Mouse (Mus musculus) layer of hippocampus, adult 9-10 months (tissue): ENCODE results near the gene Gm29609.

Experiments used
- DNase-seq: peaks from one replicate; pipeline ENCODE4 v3.0.0; 2022; ENCODE audit warnings: low spot score

Gene Gm29609

DNA sequence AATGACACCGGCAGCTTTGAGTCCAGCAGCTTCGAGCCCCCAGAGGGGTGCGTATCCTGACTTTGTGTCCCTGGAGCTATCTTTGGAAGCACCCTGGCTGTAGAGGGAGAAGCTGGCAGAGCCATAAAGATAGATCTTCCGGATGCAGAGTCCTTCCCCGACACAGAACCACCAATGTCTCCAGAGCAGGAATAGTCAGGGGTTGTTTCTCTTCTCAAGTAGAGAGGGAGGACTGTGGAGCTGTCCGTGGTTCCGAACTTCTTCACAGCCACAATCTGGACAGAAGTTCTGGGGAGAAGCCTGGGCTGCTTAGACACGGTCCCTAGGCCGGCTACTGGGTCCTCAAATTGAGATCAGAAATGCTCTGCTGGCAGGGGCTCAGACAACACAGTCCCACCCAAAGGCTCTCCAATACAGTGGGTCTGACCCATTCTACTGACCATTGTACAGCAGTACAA is 40.7 kb downstream of the Gm29609 start:
- DNase-seq = no peak

DNA sequence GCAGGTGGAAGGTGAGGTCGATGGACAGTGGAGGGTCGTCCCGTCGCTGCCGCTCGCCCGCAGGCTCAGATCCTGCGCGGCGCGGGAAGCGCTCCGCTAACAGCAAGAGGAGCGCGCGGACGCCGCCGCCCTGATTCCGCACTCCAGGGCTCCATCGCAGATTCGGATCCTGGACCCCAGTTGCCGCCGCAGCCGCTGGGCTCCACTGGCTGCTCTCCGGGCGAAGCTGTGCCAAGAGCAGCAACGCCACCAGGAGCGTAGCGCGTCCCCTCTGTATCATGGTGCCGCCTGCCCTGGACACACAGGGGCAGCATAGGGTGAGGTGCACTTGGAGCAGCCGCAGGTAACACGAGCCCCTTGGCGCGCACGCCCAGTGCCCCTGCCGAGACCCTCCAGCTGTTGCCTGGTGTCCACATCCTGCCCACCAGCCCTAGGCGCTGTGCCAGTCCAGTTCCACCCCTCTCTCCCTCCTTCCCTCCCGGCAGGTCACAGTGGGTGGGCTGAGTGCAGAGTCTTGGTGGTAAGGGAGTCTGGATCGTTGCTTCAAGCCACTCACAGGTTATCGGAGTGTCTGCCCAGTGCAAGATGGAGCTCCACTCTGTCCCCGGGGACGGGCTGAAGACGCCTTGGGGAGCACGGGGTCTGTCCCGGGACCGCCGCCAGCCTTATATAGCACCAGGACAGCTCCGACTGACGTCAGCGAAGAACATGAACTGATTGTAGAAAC is 41.3 kb downstream of the Gm29609 start, which contains the start of gene Ucn:
TSS of gene Ucn (minus strand) at position 589 of the 727 bp plus-strand sequence.
- DNase-seq = no peak

DNA sequence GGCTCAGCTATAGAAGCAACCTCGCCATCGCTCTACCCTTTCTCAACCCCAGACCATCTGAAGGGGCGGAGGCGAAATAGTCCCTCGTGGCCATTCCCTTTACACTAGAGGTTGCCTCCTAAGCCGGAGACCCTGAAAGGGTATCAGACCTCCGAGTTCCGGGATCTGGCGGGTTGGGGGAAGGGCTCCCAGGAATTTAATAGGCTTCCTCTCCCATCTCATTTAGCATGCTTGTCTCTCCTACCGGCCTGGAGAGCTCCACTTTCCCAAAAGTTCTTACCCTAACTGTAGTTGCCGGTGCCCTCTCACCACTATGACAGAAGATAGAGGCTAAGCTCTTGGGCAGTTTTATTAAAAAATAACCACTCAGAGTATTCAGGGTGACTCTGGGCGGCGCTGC is 42.1 kb downstream of the Gm29609 start:
- DNase-seq = no peak

DNA sequence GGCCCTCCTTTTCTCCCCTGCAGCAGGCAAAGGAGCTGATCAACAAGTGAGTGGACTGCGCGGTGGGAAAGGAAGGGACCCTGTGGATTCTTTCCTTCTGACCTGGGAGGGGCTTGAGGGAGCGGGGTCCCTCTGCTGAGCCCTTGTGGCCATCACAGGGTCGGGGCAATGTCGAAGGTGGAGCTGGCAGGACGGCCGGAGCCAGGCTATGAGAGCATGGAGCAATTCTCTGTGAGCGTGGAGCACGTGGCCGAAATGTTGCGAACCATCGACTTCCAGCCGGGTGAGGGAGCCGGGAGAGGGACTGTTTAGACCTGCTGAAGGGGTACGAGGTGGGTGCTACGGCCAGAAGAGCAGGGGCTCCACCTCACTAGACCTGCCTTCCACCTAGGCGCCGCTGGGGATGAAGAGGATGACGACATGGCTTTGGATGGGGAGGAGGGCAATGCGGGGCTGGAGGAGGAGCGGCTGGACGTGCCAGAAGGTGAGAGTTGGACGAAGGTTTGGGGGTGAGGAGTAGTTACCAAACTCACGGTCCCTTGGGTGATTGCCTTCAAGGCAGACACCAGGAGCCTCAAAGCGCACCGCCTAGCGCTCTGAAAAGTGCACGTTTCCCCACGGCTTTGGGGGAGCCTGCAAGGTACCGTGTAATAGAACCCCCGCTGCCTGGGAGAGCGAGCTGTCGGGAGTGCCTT is 42.8 kb downstream of the Gm29609 start:
- no peak for DNase-seq

DNA sequence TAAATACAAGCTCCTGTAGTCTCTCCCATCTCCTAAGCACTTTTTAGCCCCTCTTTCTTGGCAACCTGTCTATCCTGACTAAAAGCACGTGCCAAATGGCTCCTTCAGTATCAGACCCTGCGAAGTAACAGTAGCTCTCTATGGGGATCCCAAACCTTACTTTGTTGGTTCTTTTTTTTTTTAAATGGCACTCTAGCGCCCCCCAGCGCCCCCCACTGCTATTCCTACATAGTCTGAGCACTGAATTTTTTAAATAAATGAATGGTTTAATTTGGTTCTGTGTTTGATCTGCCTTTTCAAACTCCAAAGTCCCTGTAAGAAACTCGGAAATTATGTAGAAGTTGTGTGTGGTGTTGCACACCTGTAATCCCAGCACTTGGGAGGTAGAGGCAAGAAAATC is 53.7 kb downstream of the Gm29609 start:
- no peak for DNase-seq

DNA sequence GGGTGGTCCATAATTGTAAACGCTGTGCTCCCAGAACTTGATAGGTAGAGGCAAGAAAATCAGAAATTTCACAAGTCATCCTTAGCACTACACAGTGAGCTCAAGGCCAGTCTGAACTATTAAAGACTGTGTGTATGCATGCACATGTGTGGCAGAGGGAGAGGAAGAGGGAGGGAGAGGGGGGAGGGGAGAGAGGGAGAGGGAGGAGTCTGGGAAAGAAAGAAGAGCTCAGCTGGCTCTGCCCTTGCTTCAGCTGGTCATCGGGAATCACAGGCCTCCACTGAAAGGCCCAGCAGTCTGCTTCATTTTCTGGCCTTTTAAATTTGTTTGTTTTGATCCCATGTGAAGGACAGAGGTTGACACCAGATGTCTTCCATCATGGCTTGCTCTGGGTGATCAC is 56.2 kb downstream of the Gm29609 start:
- no peak for DNase-seq

DNA sequence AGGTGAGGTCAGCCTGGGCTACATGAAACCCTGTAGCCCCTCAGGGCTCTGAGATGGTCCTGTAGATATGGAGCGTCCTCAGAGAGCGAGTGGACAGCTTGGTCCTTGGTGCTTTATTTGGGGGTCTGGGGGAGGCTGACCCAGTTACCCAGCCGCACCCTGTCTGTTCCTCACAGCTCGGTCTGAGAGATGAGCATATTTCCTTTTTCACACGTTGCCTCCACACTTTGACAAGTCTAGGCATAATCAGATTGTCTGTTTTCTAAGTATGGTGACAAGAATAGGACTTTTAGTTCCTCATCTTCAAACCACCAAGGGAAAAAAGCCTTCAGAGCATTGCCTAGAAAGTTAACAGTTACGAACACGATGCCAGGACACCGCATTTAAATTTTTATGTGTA is 58.6 kb downstream of the Gm29609 start:
- no peak for DNase-seq

DNA sequence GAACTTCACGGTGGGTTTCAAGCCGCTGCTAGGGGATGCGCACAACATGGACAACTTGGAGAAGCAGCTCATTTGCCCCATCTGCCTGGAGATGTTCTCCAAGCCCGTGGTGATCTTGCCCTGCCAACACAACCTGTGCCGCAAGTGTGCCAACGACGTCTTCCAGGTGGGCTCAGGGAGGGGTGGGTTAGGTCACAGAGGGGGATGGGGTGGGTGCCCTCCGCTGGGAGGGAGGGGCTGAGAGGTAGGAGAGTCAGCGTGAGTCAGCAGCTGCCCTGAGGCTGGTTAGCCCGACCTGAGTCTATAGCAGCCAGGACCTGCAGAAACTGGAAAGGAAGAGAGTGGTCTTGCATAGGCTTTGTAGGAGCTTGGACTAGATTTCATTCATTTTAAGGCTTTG is 62.8 kb downstream of the Gm29609 start:
- no peak for DNase-seq

DNA sequence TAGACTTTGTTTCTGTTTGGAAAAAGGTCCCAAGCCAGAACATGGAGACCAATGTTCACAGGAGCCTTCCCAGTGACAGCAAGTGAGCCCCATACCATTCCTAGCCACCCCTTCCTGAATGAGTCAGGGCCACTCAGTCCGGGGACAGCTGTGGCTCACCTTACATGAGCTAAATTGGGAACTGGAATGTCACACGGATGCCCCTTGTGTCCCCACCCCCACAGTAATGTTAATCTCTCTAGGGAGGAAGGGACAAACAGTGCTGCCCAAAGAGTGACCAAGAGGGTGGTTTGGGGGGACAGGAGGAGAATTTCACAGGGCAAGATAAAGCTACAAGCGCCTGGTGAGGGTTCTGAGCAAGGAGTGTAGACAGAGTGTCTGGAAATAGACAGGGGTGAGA is 63.4 kb downstream of the Gm29609 start, which contains the start of gene Trim54:
TSS of gene Trim54 (plus strand) at position 359 of the 400 bp plus-strand sequence.
- DNase-seq = no peak

DNA sequence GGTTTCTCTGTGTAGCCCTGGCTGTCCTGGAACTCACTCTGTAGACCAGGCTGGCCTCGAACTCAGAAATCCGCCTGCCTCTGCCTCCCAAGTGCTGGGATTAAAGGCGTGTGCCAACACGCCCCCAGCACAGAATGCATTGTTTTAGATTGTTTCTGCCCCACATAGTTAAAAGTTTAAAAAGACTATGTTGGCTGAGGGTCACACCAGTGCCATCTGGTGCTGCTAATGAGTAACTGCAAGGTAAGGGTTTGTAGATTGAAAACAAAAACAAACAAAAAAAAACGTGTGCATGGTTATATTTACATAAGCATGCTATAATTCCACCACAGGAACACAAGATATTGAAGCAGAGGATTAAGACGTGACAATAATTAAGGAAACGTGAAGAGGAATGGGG is 68.9 kb downstream of the Gm29609 start:
- DNase-seq = no peak

DNA sequence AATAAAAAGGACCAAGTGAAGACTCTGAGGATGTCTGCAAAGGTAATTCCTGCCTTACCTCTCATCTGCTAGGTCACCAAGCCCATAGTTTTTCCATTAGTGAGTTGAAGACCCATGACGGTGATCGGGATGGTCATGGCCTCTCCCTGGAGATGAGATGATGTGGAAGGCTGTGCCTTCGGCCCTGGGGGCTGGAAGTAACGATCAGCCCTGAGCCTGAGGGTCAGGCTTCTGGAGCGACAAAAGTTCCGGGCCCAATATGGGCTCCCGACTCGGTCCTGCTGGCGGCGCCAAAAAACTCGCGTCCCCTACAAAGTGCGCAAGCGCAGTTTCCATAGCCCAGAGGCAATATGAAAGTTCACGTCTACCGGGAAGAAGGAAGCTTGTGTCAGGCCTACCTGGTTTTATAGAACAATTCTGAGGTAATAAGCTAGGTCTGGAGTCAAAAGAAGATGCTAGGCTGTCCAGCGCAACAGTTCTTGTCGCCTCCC is 71.7 kb downstream of the Gm29609 start, which contains the start of gene Slc30a3:
TSS of gene Slc30a3 (minus strand) at position 238 of the 491 bp plus-strand sequence.
- no peak for DNase-seq

DNA sequence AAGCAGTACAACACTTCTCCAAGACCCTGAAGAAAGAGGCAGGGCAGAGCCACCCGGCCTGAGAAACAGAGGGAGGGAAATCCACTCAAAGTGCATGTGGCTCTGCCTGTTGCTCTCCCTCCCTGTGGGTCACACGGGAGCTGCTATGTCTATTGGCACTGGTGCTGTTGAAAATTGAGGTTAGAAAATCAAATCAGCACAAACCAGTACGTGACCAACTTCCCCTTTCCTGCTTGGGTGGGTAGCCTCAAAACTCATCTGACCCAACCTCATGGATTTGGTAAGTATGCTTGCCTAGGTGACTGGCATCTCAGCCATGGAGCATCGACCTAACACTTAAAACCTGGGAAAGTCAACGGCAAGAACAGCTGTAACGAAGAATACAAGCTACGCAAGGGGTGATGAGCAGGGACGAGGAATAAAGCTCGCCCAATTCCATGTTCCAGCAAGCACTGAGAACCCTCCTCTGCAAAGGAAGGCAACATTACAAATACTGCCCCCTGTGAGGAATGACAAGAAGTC is 73.8 kb downstream of the Gm29609 start, which contains the start of gene Dnajc5g:
TSS of gene Dnajc5g (plus strand) at position 472 of the 522 bp plus-strand sequence.
- no peak for DNase-seq

DNA sequence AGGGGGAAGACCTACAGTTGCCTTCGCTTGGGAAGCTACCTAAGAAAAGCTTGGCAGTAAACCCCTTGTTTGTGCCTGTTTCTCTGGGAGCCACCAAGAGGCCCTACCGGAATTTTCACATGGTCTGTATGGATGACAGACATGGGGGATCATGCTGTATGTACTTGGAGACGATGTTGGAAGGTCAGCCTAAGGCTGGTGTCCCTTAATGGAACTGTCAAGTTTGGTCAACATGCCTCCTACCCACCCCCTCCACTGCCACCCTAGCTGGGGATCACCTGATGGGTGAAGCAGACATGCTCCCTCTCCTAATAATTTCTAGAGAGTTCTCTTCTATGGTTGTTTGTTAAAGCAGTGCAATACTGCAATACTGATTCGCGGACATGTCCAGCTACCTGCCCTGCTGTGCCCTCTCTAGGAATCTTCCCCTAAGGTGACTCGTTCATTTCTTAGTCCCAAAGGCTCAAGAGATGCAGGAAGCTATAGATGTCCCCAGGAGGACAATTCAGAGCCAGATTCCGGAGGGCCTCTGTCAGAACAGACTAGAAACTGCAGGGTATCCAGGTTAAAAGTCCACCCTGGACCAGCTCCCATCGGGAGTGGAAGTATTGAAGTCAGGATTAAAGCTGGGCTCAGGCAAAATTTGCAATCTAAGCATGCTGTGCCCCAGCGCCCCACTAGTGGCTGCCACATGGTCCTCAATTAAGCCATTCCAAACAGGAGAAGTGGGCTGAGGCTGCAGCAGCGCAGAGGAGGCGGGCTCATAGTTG is 83.8 kb downstream of the Gm29609 start:
- no peak for DNase-seq

DNA sequence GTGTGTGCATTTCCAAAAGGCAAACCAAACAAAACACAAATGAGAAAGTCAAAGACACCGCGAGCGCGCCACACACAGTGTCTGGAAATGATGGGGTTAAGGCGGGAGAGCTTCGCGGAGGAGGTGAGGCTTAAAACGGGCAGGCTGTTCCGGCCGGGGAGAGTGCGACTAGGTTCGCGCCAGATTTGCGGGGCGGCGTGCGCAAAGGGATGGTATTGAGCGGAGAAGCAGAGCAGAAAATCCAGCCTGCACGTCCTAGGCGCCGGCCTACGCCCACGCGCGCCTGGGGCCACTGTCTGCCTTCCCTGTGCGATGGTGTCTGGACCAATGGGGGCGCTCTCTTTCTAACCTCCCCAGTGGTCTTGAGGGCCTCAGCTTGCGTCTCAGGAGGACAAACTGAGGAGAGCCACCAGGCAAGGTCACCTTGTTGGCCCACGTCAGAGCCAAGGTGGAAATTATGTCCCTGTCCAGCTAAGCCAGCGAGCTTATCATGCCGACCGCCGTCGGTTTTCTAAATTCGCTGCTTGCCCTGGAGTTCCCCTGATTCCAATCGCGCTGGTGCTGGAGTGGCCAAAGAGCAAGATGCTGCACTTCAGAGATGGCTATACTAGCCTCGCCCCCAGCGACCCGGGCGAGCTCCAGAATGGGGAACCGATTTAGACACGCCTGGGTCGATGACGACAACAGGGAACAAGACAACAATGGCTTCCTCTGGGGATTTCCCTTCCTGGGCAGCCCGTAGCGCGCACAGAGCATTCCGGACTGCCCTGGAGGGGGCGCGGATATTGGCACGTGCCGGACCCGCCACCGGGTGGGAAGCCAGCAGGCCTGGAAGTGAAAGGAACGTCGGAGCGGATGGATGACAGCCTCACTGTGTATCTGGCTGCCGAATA is 84.7 kb downstream of the Gm29609 start:
- no peak for DNase-seq
